Mouse (Mus musculus) heart, embryonic 12.5 days (tissue): ENCODE results near the gene Nek6. TPM values are rescaled to one million over a fixed set of nuclear protein-coding genes. Genes with fewer than 3 reads are reported as not detected.

Experiments used
- ATAC-seq: fragments of 200-750 bp; cut with Nextera tagmentation; 2 replicates; pipeline ENCODE4 v1.8.0; 2017; ENCODE audit warnings: moderate TSS enrichment, moderate library complexity; ENCODE audit not compliant: insufficient number of reproducible peaks, low FRiP score
- H3K27ac ChIP-seq: fragments of 300-500 bp; sonication (generic); 2 replicates; pipeline ENCODE4 v1.5.1; 2016; ENCODE audit warnings: mild to moderate bottlenecking, moderate library complexity; ENCODE audit not compliant: poor library complexity, severe bottlenecking
- H3K27me3 ChIP-seq: fragments of 300-500 bp; sonication (generic); replicated peaks from 2 replicates; pipeline ENCODE4 v1.6.1; 2016; ENCODE audit warnings: mild to moderate bottlenecking, moderate library complexity
- H3K36me3 ChIP-seq: fragments of 300-500 bp; sonication (generic); 2 replicates; pipeline ENCODE4 v1.6.1; 2016; ENCODE audit warnings: mild to moderate bottlenecking, moderate library complexity
- H3K4me1 ChIP-seq: fragments of 300-500 bp; sonication (generic); replicated peaks from 2 replicates; pipeline ENCODE4 v1.6.1; 2016; ENCODE audit warnings: mild to moderate bottlenecking
- H3K4me2 ChIP-seq: fragments of 300-500 bp; sonication (generic); 2 replicates; pipeline ENCODE4 v1.6.1; 2016; ENCODE audit warnings: mild to moderate bottlenecking, moderate library complexity
- H3K4me3 ChIP-seq: fragments of 300-500 bp; sonication (generic); 2 replicates; pipeline ENCODE4 v1.5.1; 2016; ENCODE audit warnings: mild to moderate bottlenecking
- H3K9ac ChIP-seq: fragments of 300-500 bp; sonication (generic); 2 replicates; pipeline ENCODE4 v1.6.1; 2016; ENCODE audit warnings: mild to moderate bottlenecking, moderate library complexity
- H3K9me3 ChIP-seq: fragments of 300-500 bp; sonication (generic); replicated peaks from 2 replicates; pipeline ENCODE4 v1.6.1; 2016; ENCODE audit warnings: mild to moderate bottlenecking, moderate library complexity
- WGBS: fragments of 180-500 bp; shearing (Covaris S2); methylation state at CpG from one replicate; pipeline ENCODE4 v1.1.7; 2016; 5-methylcytosine and 5-hydroxymethylcytosine counted together
- polyA plus RNA-seq: library from polyadenylated mRNA; unstranded; fragments of >200 nt; fragmentation: Nextera tagmentation; extraction: Ambion mirVana; gene quantifications from 2 replicates; pipeline ENCODE4 v1.2.1, GENCODE M21; 2016

Gene Nek6
- polyA plus RNA-seq, 1 experiment from 2014 or later, result 79.2 TPM

GRCm38 (mm10) chr2:38483058-38483704, 28.3 kb upstream of the Nek6 start:
- 82% methylated on average over 7 of the region's 7 CpGs for WGBS
- no peak overlapping the region for H3K4me2 ChIP-seq
- H3K9me3 ChIP-seq, result peaks cover 3% of the 10 kb centered on the region; the same call in 1 of the 2 replicates
- no peak overlapping the region for H3K4me3 ChIP-seq
- H3K4me1 ChIP-seq, result peaks cover 30% of the 10 kb centered on the region
- H3K9ac ChIP-seq, result no peak overlapping the region
- H3K27ac ChIP-seq, result no peak overlapping the region
- H3K36me3 ChIP-seq, result no peaks in the 10 kb centered on the region
- no peaks in the 10 kb centered on the region for H3K27me3 ChIP-seq
- ATAC-seq, result no peak

- Histone ChIP-seq H3K36me3 (no peaks in the 10 kb centered on the region), H3K9me3 (peaks cover 3% of the 10 kb centered on the region; the same call in 1 of the 2 replicates), H3K4me3 (no peak overlapping the region), H3K9ac (no peak overlapping the region), H3K4me2 (peak overlapping the region; percentile 17), H3K27me3 (no peaks in the 10 kb centered on the region), H3K4me1 (peaks cover 30% of the 10 kb centered on the region), H3K27ac (no peak overlapping the region)
- no peak for ATAC-seq
- 55% methylated on average over 11 of the region's 11 CpGs for WGBS
Observed at GRCm38 (mm10) chr2:38484556-38484955, 26.9 kb upstream of the Nek6 start.

GRCm38 (mm10) chr2:38485409-38485808, 26.0 kb upstream of the Nek6 start:
- peak overlapping the region; percentile 51; the same call in 1 of the 2 replicates for H3K27ac ChIP-seq

GRCm38 (mm10) chr2:38485957-38486931, 25.2 kb upstream of the Nek6 start:
- 63% methylated on average over 6 of the region's 6 CpGs for WGBS
- Histone ChIP-seq H3K4me2 (no peak overlapping the region), H3K9me3 (peaks cover 3% of the 10 kb centered on the region; the same call in 1 of the 2 replicates), H3K4me1 (peaks cover 30% of the 10 kb centered on the region), H3K9ac (no peak overlapping the region), H3K36me3 (no peaks in the 10 kb centered on the region), H3K27me3 (no peaks in the 10 kb centered on the region), H3K4me3 (no peak overlapping the region), H3K27ac (peak overlapping the region; percentile 51; the same call in 1 of the 2 replicates)
- ATAC-seq, result peak; percentile 81

More at GRCm38 (mm10) chr2:38485409-38485808, 26.0 kb upstream of the Nek6 start:
- H3K9me3 ChIP-seq, result peaks cover 3% of the 10 kb centered on the region; the same call in 1 of the 2 replicates
- 78% methylated on average over 3 of the region's 3 CpGs for WGBS
- H3K36me3 ChIP-seq, result no peaks in the 10 kb centered on the region
- no peak overlapping the region for H3K4me2 ChIP-seq
- H3K9ac ChIP-seq, result no peak overlapping the region
- H3K4me3 ChIP-seq, result no peak overlapping the region
- ATAC-seq, result no peak
- H3K27me3 ChIP-seq, result no peaks in the 10 kb centered on the region
- peaks cover 30% of the 10 kb centered on the region for H3K4me1 ChIP-seq

- peaks cover 4% of the 10 kb centered on the region; the same call in 1 of the 2 replicates for H3K9me3 ChIP-seq
- H3K4me3 ChIP-seq, result no peak overlapping the region
- H3K27me3 ChIP-seq, result no peaks in the 10 kb centered on the region
- no peak overlapping the region for H3K4me2 ChIP-seq
- no peaks in the 10 kb centered on the region for H3K36me3 ChIP-seq
- no peak overlapping the region for H3K27ac ChIP-seq
- no peak for ATAC-seq
- H3K9ac ChIP-seq, result no peak overlapping the region
- no peaks in the 10 kb centered on the region for H3K4me1 ChIP-seq
Observed at GRCm38 (mm10) chr2:38497594-38497993, 13.8 kb upstream of the Nek6 start.

GRCm38 (mm10) chr2:38501606-38502005, 9.8 kb upstream of the Nek6 start:
- Histone ChIP-seq H3K27me3 (no peaks in the 10 kb centered on the region; the same call in 1 of the 2 replicates), H3K36me3 (no peaks in the 10 kb centered on the region), H3K4me3 (no peak overlapping the region), H3K9me3 (no peaks in the 10 kb centered on the region), H3K9ac (no peak overlapping the region), H3K4me1 (no peaks in the 10 kb centered on the region), H3K27ac (no peak overlapping the region), H3K4me2 (no peak overlapping the region)
- ATAC-seq, result no peak
- WGBS, result 39% methylated on average over 1 of the region's 1 CpGs

- Histone ChIP-seq H3K9me3 (no peaks in the 10 kb centered on the region), H3K27me3 (no peaks in the 10 kb centered on the region; the same call in 1 of the 2 replicates), H3K4me2 (no peak overlapping the region), H3K4me1 (no peaks in the 10 kb centered on the region), H3K27ac (no peak overlapping the region), H3K36me3 (no peaks in the 10 kb centered on the region), H3K9ac (no peak overlapping the region), H3K4me3 (no peak overlapping the region)
- no peak for ATAC-seq
- WGBS, result 74% methylated on average over 6 of the region's 6 CpGs
Observed at GRCm38 (mm10) chr2:38502123-38502522, 9.3 kb upstream of the Nek6 start.

GRCm38 (mm10) chr2:38502747-38503146, 8.7 kb upstream of the Nek6 start:
- no peak overlapping the region for H3K4me2 ChIP-seq
- H3K4me3 ChIP-seq, result no peak overlapping the region
- no peaks in the 10 kb centered on the region; the same call in 1 of the 2 replicates for H3K27me3 ChIP-seq
- no peak for ATAC-seq
- no peak overlapping the region for H3K9ac ChIP-seq
- no peaks in the 10 kb centered on the region for H3K4me1 ChIP-seq
- H3K36me3 ChIP-seq, result no peaks in the 10 kb centered on the region
- H3K9me3 ChIP-seq, result no peaks in the 10 kb centered on the region
- 77% methylated on average over 3 of the region's 3 CpGs for WGBS
- no peak overlapping the region for H3K27ac ChIP-seq

GRCm38 (mm10) chr2:38504311-38504710, 7.1 kb upstream of the Nek6 start:
- H3K27me3 ChIP-seq, result no peaks in the 10 kb centered on the region; the same call in 1 of the 2 replicates
- no peak overlapping the region for H3K9ac ChIP-seq
- no peak overlapping the region for H3K4me3 ChIP-seq
- no peak for ATAC-seq
- 47% methylated on average over 6 of the region's 6 CpGs for WGBS
- no peaks in the 10 kb centered on the region for H3K4me1 ChIP-seq
- no peak overlapping the region for H3K27ac ChIP-seq
- H3K4me2 ChIP-seq, result no peak overlapping the region
- no peaks in the 10 kb centered on the region for H3K36me3 ChIP-seq
- no peaks in the 10 kb centered on the region for H3K9me3 ChIP-seq

- no peaks in the 10 kb centered on the region for H3K9me3 ChIP-seq
- no peaks in the 10 kb centered on the region; the same call in 1 of the 2 replicates for H3K27me3 ChIP-seq
- no peaks in the 10 kb centered on the region for H3K36me3 ChIP-seq
- no peak for ATAC-seq
- no peak overlapping the region for H3K4me3 ChIP-seq
- no peak overlapping the region for H3K9ac ChIP-seq
- no peak overlapping the region for H3K4me2 ChIP-seq
- no peak overlapping the region for H3K27ac ChIP-seq
- 87% methylated on average over 1 of the region's 1 CpGs for WGBS
- peaks cover under 1% of the 10 kb centered on the region; the same call in 1 of the 2 replicates for H3K4me1 ChIP-seq
Observed at GRCm38 (mm10) chr2:38507181-38507580, 4.3 kb upstream of the Nek6 start.
